Mouse (Mus musculus) right cerebral cortex, postnatal 10 days (tissue): ENCODE measurements around the gene Gm6676.
A peak's percentile ranks its signal among the peaks of the same experiment; 100 is the strongest.
"Not testable (repeated sequence)": the region's sequence is repeated elsewhere in the genome, so short reads cannot be mapped to it uniquely, and the experiment has no call there.

ENCODE experiments used
- DNase-seq, 2 experiments: peaks; one replicate each; pipeline ENCODE4 v3.0.0; 2021; ENCODE audit warnings: low spot score in 2 of 2

The Gm6676 gene

GRCm38 (mm10) chr14:7125312-7125711 is at the start of gene Gm6676:
Gm6676 (minus strand) TSS chr14:7125412.
- not testable (repeated sequence) for DNase-seq

GRCm38 (mm10) chr14:7174483-7174971 is 49.3 kb upstream of the Gm6676 start, which contains the start of gene Gm3512:
Gm3512 (minus strand) TSS chr14:7174533.
- peak; percentile 15 to 17 for DNase-seq

GRCm38 (mm10) chr14:7105124-7105802 is 19.9 kb downstream of the Gm6676 start:
- peak; percentile 20 to 22 for DNase-seq

GRCm38 (mm10) chr14:7100521-7100920 is 24.7 kb downstream of the Gm6676 start, which contains the start of gene Gm3696:
Gm3696 (minus strand) TSS chr14:7100621.
- not testable (repeated sequence) for DNase-seq
